Mouse (Mus musculus): ENCODE data around the gene Lsp1.

Lsp1 gene

DNA sequence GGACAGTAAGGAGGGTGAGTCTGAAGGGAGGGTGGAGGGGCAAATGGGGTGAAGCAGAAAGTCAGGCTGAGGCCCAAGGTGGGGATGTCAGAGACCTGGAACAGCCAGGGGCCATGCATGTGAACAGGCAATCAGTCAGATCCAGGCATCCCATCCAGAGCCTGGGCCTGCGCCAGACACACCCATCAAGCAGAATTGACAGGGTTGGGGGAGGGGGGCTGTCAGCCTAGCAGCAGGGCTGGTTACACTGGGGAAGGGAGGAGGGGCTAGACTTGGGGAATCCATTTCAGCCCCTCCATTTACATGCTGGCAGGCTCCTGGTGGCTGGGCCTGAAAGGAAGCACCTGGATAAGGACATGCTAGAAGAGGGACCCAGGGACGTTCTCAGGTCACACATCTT lies 45.3 kb downstream of the Lsp1 start:
- H3K27me3 ChIP-seq (ENCODE audit: insufficient read depth, low read length): peaks cover 45% of the 10 kb centered on the region
- H3K4me3 ChIP-seq (replicated peaks; ENCODE audit: low read length): no peak overlapping the region
- no peaks in the 10 kb centered on the region for H3K36me3 ChIP-seq (ENCODE audit: insufficient read depth, low read length)
- H3K4me1 ChIP-seq (replicated peaks; ENCODE audit: low read depth, low read length): peaks cover 23% of the 10 kb centered on the region
- TF ChIP-seq CTCF (conservative IDR thresholded peaks at IDR 0.05; ENCODE audit: low read length) (no peak), NANOG (IDR thresholded peaks at IDR 0.05; ENCODE audit: borderline replicate concordance, low read length) (no peak), POU5F1 (IDR thresholded peaks at IDR 0.05; ENCODE audit: borderline replicate concordance, low read length) (no peak)
- no peaks in the 10 kb centered on the region for H3K9me3 ChIP-seq (ENCODE audit: low read length)

- Histone ChIP-seq H3K36me3 (ENCODE audit: insufficient read depth, low read length) (no peaks in the 10 kb centered on the region), H3K9me3 (ENCODE audit: low read length) (no peaks in the 10 kb centered on the region), H3K27me3 (ENCODE audit: insufficient read depth, low read length) (peaks cover 45% of the 10 kb centered on the region), H3K4me1 (replicated peaks; ENCODE audit: low read depth, low read length) (peaks cover 23% of the 10 kb centered on the region), H3K4me3 (replicated peaks; ENCODE audit: low read length) (no peak overlapping the region)
- no peak for TF ChIP-seq NANOG (IDR thresholded peaks at IDR 0.05; ENCODE audit: borderline replicate concordance, low read length)
Observed at GRCm38 (mm10) chr7:142506501-142506900, 45.9 kb downstream of the Lsp1 start.

GRCm38 (mm10) chr7:142507453-142507852 lies 46.8 kb downstream of the Lsp1 start:
- peaks cover 7% of the 10 kb centered on the region; the same call in 1 of the 2 replicates for H3K9me3 ChIP-seq (ENCODE audit: low read length)
- TF ChIP-seq POU5F1 (IDR thresholded peaks at IDR 0.05; ENCODE audit: borderline replicate concordance, low read length): no peak
- no peak for TF ChIP-seq CTCF (conservative IDR thresholded peaks at IDR 0.05; ENCODE audit: low read length)
- peaks cover 52% of the 10 kb centered on the region for H3K27me3 ChIP-seq (ENCODE audit: insufficient read depth, low read length)
- no peaks in the 10 kb centered on the region for H3K36me3 ChIP-seq (ENCODE audit: insufficient read depth, low read length)
- no peak overlapping the region for H3K4me3 ChIP-seq (replicated peaks; ENCODE audit: low read length)
- peaks cover 23% of the 10 kb centered on the region for H3K4me1 ChIP-seq (replicated peaks; ENCODE audit: low read depth, low read length)

- H3K27me3 ChIP-seq (ENCODE audit: insufficient read depth, low read length): peaks cover 53% of the 10 kb centered on the region
- no peak overlapping the region for H3K4me3 ChIP-seq (replicated peaks; ENCODE audit: low read length)
- H3K36me3 ChIP-seq (ENCODE audit: insufficient read depth, low read length): no peaks in the 10 kb centered on the region
- H3K4me1 ChIP-seq (replicated peaks; ENCODE audit: low read depth, low read length): peaks cover 23% of the 10 kb centered on the region
- TF ChIP-seq NANOG (IDR thresholded peaks at IDR 0.05; ENCODE audit: borderline replicate concordance, low read length) (no peak), CTCF (conservative IDR thresholded peaks at IDR 0.05; ENCODE audit: low read length) (no peak), POU5F1 (IDR thresholded peaks at IDR 0.05; ENCODE audit: borderline replicate concordance, low read length) (no peak)
- H3K9me3 ChIP-seq (ENCODE audit: low read length): peaks cover 7% of the 10 kb centered on the region; the same call in 1 of the 2 replicates
Observed at GRCm38 (mm10) chr7:142509518-142509917, 48.9 kb downstream of the Lsp1 start.

- peaks cover 59% of the 10 kb centered on the region for H3K27me3 ChIP-seq (ENCODE audit: insufficient read depth, low read length)
- H3K9me3 ChIP-seq (ENCODE audit: low read length): peaks cover 7% of the 10 kb centered on the region; the same call in 1 of the 2 replicates
- TF ChIP-seq NANOG (IDR thresholded peaks at IDR 0.05; ENCODE audit: borderline replicate concordance, low read length) (no peak), POU5F1 (IDR thresholded peaks at IDR 0.05; ENCODE audit: borderline replicate concordance, low read length) (no peak), CTCF (conservative IDR thresholded peaks at IDR 0.05; ENCODE audit: low read length) (no peak)
- peaks cover 20% of the 10 kb centered on the region for H3K4me1 ChIP-seq (replicated peaks; ENCODE audit: low read depth, low read length)
- no peaks in the 10 kb centered on the region for H3K36me3 ChIP-seq (ENCODE audit: insufficient read depth, low read length)
- H3K4me3 ChIP-seq (replicated peaks; ENCODE audit: low read length): no peak overlapping the region
Observed at GRCm38 (mm10) chr7:142510021-142510777, 49.6 kb downstream of the Lsp1 start.

- Histone ChIP-seq H3K36me3 (ENCODE audit: insufficient read depth, low read length) (no peaks in the 10 kb centered on the region), H3K4me3 (replicated peaks; ENCODE audit: low read length) (no peak overlapping the region)
Observed at GRCm38 (mm10) chr7:142514048-142514447, 53.4 kb downstream of the Lsp1 start.

DNA sequence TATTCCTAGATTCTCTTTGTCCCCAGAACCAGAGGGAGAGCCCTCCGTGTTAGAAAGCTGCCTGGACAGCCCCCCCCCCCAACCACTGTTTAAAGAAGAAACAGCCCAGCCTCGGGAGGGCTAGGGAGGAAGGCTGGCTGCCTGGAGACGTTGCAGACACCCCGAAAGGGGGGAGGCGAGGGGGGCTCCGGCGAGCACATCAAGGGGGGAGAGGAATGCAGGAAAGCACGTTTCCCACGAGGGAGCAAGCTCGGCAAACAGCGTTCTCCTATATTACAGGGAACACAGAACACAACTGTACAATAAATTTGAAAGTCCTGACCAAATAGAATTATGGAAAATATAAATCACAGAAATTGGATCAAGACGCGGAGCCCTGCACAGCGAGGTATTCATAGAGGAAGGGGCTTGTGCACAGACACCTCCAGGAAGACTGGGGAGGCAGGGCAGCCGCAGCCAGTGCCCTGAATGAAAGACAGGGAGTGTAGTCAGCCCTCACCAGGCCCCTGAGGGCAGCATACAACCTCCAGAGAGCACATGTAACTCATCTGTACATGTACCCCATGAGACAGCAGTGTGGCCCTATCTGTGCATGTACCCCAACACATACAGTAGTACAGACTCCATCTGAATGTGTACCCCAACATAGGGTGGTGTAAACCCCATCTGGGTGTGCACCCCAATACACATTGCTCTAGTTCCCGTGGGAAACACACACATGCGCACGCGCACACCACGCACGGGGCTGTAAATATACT lies 55.8 kb downstream of the Lsp1 start:
- no peak for TF ChIP-seq POU5F1 (IDR thresholded peaks at IDR 0.05; ENCODE audit: borderline replicate concordance, low read length)
- no peak for TF ChIP-seq CTCF (conservative IDR thresholded peaks at IDR 0.05; ENCODE audit: low read length)
- TF ChIP-seq NANOG (IDR thresholded peaks at IDR 0.05; ENCODE audit: borderline replicate concordance, low read length): no peak
- H3K36me3 ChIP-seq (ENCODE audit: insufficient read depth, low read length): no peaks in the 10 kb centered on the region

More at GRCm38 (mm10) chr7:142514048-142514447, 53.4 kb downstream of the Lsp1 start:
- Histone ChIP-seq H3K9me3 (ENCODE audit: low read length) (peaks cover 7% of the 10 kb centered on the region; the same call in 1 of the 2 replicates), H3K4me1 (replicated peaks; ENCODE audit: low read depth, low read length) (peaks cover 3% of the 10 kb centered on the region), H3K27me3 (ENCODE audit: insufficient read depth, low read length) (peaks cover 47% of the 10 kb centered on the region)
- TF ChIP-seq POU5F1 (IDR thresholded peaks at IDR 0.05; ENCODE audit: borderline replicate concordance, low read length): no peak
- no peak for TF ChIP-seq NANOG (IDR thresholded peaks at IDR 0.05; ENCODE audit: borderline replicate concordance, low read length)
- no peak for TF ChIP-seq CTCF (conservative IDR thresholded peaks at IDR 0.05; ENCODE audit: low read length)

GRCm38 (mm10) chr7:142517531-142517930 lies 56.9 kb downstream of the Lsp1 start:
- Histone ChIP-seq H3K4me3 (replicated peaks; ENCODE audit: low read length) (no peak overlapping the region), H3K4me1 (replicated peaks; ENCODE audit: low read depth, low read length) (peaks cover 5% of the 10 kb centered on the region; the same call in 1 of the 2 replicates), H3K36me3 (ENCODE audit: insufficient read depth, low read length) (no peaks in the 10 kb centered on the region), H3K9me3 (ENCODE audit: low read length) (no peaks in the 10 kb centered on the region), H3K27me3 (ENCODE audit: insufficient read depth, low read length) (peaks cover 39% of the 10 kb centered on the region)
- TF ChIP-seq NANOG (IDR thresholded peaks at IDR 0.05; ENCODE audit: borderline replicate concordance, low read length): no peak
- TF ChIP-seq CTCF (conservative IDR thresholded peaks at IDR 0.05; ENCODE audit: low read length): no peak
- no peak for TF ChIP-seq POU5F1 (IDR thresholded peaks at IDR 0.05; ENCODE audit: borderline replicate concordance, low read length)

More for the DNA sequence above, 55.8 kb downstream of the Lsp1 start:
- Histone ChIP-seq H3K4me3 (replicated peaks; ENCODE audit: low read length) (no peak overlapping the region), H3K4me1 (replicated peaks; ENCODE audit: low read depth, low read length) (no peaks in the 10 kb centered on the region), H3K27me3 (ENCODE audit: insufficient read depth, low read length) (peaks cover 47% of the 10 kb centered on the region), H3K9me3 (ENCODE audit: low read length) (peaks cover 7% of the 10 kb centered on the region; the same call in 1 of the 2 replicates)

Measured in E14TG2a.4 (cell line).